Mouse (Mus musculus) heart, embryonic 14.5 days (tissue): Measurements from ENCODE around the gene Ica1. TPM values are rescaled to one million over a fixed set of nuclear protein-coding genes. Genes with fewer than 3 reads are reported as not detected.

ENCODE experiments used
- ATAC-seq: fragments of 200-750 bp; cut with Nextera tagmentation; 2 replicates; pipeline ENCODE4 v1.8.0; 2017; ENCODE audit warnings: low read depth, moderate TSS enrichment; ENCODE audit not compliant: insufficient number of reproducible peaks, insufficient read depth, low FRiP score
- H3K27ac ChIP-seq, 2 experiments: fragments of 200-500 bp in 1 of 2; fragments of 300-500 bp in 1 of 2; sonication (generic) in 1 of 2; replicated peaks in 1 of 2; 2 replicates each; pipeline ENCODE4 v1.5.1; 2012 to 2014; ENCODE audit warnings: low read depth in 2 of 2, low read length in 2 of 2, control low read depth in 1 of 2, mild to moderate bottlenecking in 1 of 2, mixed read lengths in 1 of 2; ENCODE audit not compliant: control insufficient read depth in 1 of 2, insufficient read depth in 1 of 2
- H3K27me3 ChIP-seq: fragments of 300-500 bp; sonication (generic); 2 replicates; pipeline ENCODE4 v1.6.1; 2014; ENCODE audit warnings: mild to moderate bottlenecking, low read length, control low read depth; ENCODE audit not compliant: control insufficient read depth, insufficient read depth
- H3K36me3 ChIP-seq: fragments of 300-500 bp; sonication (generic); 2 replicates; pipeline ENCODE4 v1.6.1; 2014; ENCODE audit warnings: mild to moderate bottlenecking, control low read depth, low read length, mixed read lengths; ENCODE audit not compliant: control insufficient read depth, insufficient read depth
- H3K4me1 ChIP-seq, 2 experiments: fragments of 200-500 bp in 1 of 2; fragments of 300-500 bp in 1 of 2; sonication (generic) in 1 of 2; 2 replicates each; pipeline ENCODE4 v1.6.1; 2012 to 2014; ENCODE audit warnings: low read length in 2 of 2, control low read depth in 1 of 2, mixed read lengths in 1 of 2; ENCODE audit not compliant: control insufficient read depth in 2 of 2, insufficient read depth in 2 of 2
- H3K4me2 ChIP-seq: fragments of 300-500 bp; sonication (generic); 2 replicates; pipeline ENCODE4 v1.6.1; 2014; ENCODE audit warnings: mild to moderate bottlenecking, low read length
- H3K4me3 ChIP-seq, 2 experiments: fragments of 200-500 bp in 1 of 2; fragments of 300-500 bp in 1 of 2; sonication (generic) in 1 of 2; 2 replicates each; pipeline ENCODE4 v1.5.1; 2012 to 2014; ENCODE audit warnings: low read length in 2 of 2, mild to moderate bottlenecking in 2 of 2, control low read depth in 1 of 2, low read depth in 1 of 2, moderate library complexity in 1 of 2; ENCODE audit not compliant: control insufficient read depth in 1 of 2, insufficient read depth in 1 of 2
- H3K9ac ChIP-seq: fragments of 300-500 bp; sonication (generic); 2 replicates; pipeline ENCODE4 v1.6.1; 2014; ENCODE audit warnings: mild to moderate bottlenecking, low read length
- H3K9me3 ChIP-seq: fragments of 300-500 bp; sonication (generic); 2 replicates; pipeline ENCODE4 v1.6.1; 2016; ENCODE audit warnings: low read length, control low read depth; ENCODE audit not compliant: control insufficient read depth
- WGBS: fragments of 180-500 bp; shearing (Covaris S2); extraction: QIAGEN DNeasy Blood & Tissue Kit; methylation state at CpG from one replicate; pipeline ENCODE4 v1.1.7; 2014; 5-methylcytosine and 5-hydroxymethylcytosine counted together
- polyA plus RNA-seq: library from polyadenylated mRNA; unstranded; fragments of >200 nt; fragmentation: Nextera tagmentation; extraction: Ambion mirVana; gene quantifications from 2 replicates; pipeline ENCODE4 v1.2.1, GENCODE M21; 2014

Ica1 gene
- polyA plus RNA-seq, 1 experiment from 2014 or later = 29.3 TPM

DNA sequence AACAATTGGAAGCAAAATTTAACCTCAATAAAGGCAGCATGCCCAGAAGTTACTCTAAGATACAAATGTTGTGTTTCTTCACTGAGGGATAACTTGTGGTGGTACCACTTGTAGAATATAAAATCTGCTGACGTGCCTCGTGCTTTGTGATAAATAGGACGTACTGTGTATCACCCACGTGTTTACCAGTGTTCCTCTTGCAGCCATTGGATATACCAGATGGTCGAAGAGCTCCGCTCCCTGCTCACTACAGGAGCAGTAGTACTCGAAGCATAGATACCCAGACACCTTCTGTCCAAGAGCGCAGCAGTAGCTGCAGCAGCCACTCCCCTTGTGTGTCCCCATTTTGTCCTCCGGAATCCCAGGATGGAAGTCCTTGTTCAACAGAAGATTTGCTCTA is 195.9 kb downstream of the Ica1 start:
- no peak overlapping the region for H3K27ac ChIP-seq
- WGBS = 92% methylated on average over 9 of the region's 9 CpGs
- no peak overlapping the region for H3K9ac ChIP-seq
- H3K36me3 ChIP-seq = 0 out of 2 replicates have a peak, but pooled peaks cover 3% of the 10 kb centered on the region
- H3K9me3 ChIP-seq = no peaks in the 10 kb centered on the region
- H3K4me3 ChIP-seq = no peak overlapping the region
- no peaks in the 10 kb centered on the region for H3K27me3 ChIP-seq
- H3K4me1 ChIP-seq = no peaks in the 10 kb centered on the region
- no peak overlapping the region for H3K4me2 ChIP-seq
- ATAC-seq = no peak

Other genes with a start within 250 kb of the Ica1 start
- gene Nxph1, start 169.9 kb upstream of the Ica1 start, polyA plus RNA-seq = 0.24 and 0.28 TPM in 2 replicates